Mouse (Mus musculus): ENCODE data around the gene Hmgn3.

GRCm38 (mm10) chr9:83068246-83068645, 78.2 kb downstream of the Hmgn3 start:
- TF ChIP-seq POLR2A (IDR thresholded peaks at IDR 0.05; ENCODE audit: extremely low read depth, insufficient read depth, low read length) (no peak), CTCF (IDR thresholded peaks at IDR 0.05; ENCODE audit: low read depth, low read length) (no peak)

All from liver, adult 2 months (tissue).